Mouse (Mus musculus): Measurements from ENCODE around the gene Pik3r2. TPM values are rescaled to one million over a fixed set of nuclear protein-coding genes. Genes with fewer than 3 reads are reported as not detected.

Gene Pik3r2
- polyA plus RNA-seq, 1 experiment = 56.3 TPM

- no peak for DNase-seq (ENCODE audit: low read depth in 1 of 2, low spot score in 2 of 2)
- H3K4me1 ChIP-seq (ENCODE audit: control insufficient read depth, insufficient read depth, insufficient read length) = peaks cover 40% of the 10 kb centered on the region; the same call in 1 of the 2 replicates
- WGBS = 28% methylated on average over 5 of the region's 5 CpGs
- H3K27me3 ChIP-seq (ENCODE audit: control insufficient read depth, insufficient read depth, low read length) = no peaks in the 10 kb centered on the region
- H3K27ac ChIP-seq (ENCODE audit: insufficient read depth, low read length) = peak within 1 kb of the TSS; percentile 88
- H3K36me3 ChIP-seq (ENCODE audit: control insufficient read depth, insufficient read depth, low read length) = no peaks in the 10 kb centered on the region
- peak within 1 kb of the TSS; percentile 37; the same call in 1 of the 2 replicates for H3K4me3 ChIP-seq (ENCODE audit: extremely low read depth, insufficient read depth, insufficient read length)
- TF ChIP-seq POLR2A (IDR thresholded peaks at IDR 0.05; ENCODE audit: low read depth, low read length) = no peak
- no peak for TF ChIP-seq CTCF (IDR thresholded peaks at IDR 0.05; ENCODE audit: extremely low read depth, insufficient read depth, insufficient read length, insufficient replicate concordance)
Measured at GRCm38 (mm10) chr8:70808239-70808638, 31.7 kb upstream of the Pik3r2 start, which contains the start of gene Il12rb1. Il12rb1 (plus strand) TSS chr8:70808449.

- Histone ChIP-seq H3K27ac (ENCODE audit: insufficient read depth, low read length) (peak overlapping the region; percentile 88; the same call in 1 of the 2 replicates), H3K4me3 (ENCODE audit: extremely low read depth, insufficient read depth, insufficient read length) (no peak overlapping the region), H3K27me3 (ENCODE audit: control insufficient read depth, insufficient read depth, low read length) (no peaks in the 10 kb centered on the region), H3K4me1 (ENCODE audit: control insufficient read depth, insufficient read depth, insufficient read length) (peaks cover 42% of the 10 kb centered on the region; the same call in 1 of the 2 replicates), H3K36me3 (ENCODE audit: control insufficient read depth, insufficient read depth, low read length) (no peaks in the 10 kb centered on the region)
- WGBS = 69% methylated on average over 1 of the region's 1 CpGs
- DNase-seq (ENCODE audit: low read depth in 1 of 2, low spot score in 2 of 2) = no peak
- no peak for TF ChIP-seq CTCF (IDR thresholded peaks at IDR 0.05; ENCODE audit: extremely low read depth, insufficient read depth, insufficient read length, insufficient replicate concordance)
- TF ChIP-seq POLR2A (IDR thresholded peaks at IDR 0.05; ENCODE audit: low read depth, low read length) = no peak
Measured at GRCm38 (mm10) chr8:70807304-70807703, 30.8 kb upstream of the Pik3r2 start.

- H3K27ac ChIP-seq (ENCODE audit: insufficient read depth, low read length) = peak overlapping the region; percentile 88
- 4% methylated on average over 4 of the region's 4 CpGs for WGBS
- H3K36me3 ChIP-seq (ENCODE audit: control insufficient read depth, insufficient read depth, low read length) = no peaks in the 10 kb centered on the region
- TF ChIP-seq POLR2A (IDR thresholded peaks at IDR 0.05; ENCODE audit: low read depth, low read length) = no peak
- no peak for TF ChIP-seq CTCF (IDR thresholded peaks at IDR 0.05; ENCODE audit: extremely low read depth, insufficient read depth, insufficient read length, insufficient replicate concordance)
- DNase-seq (ENCODE audit: low read depth in 1 of 2, low spot score in 2 of 2) = peak; percentile 45 to 83
- H3K27me3 ChIP-seq (ENCODE audit: control insufficient read depth, insufficient read depth, low read length) = no peaks in the 10 kb centered on the region
- H3K4me1 ChIP-seq (ENCODE audit: control insufficient read depth, insufficient read depth, insufficient read length) = peaks cover 46% of the 10 kb centered on the region; the same call in 1 of the 2 replicates
- no peak overlapping the region for H3K4me3 ChIP-seq (ENCODE audit: extremely low read depth, insufficient read depth, insufficient read length)
Measured at GRCm38 (mm10) chr8:70806541-70806940, 30.0 kb upstream of the Pik3r2 start.

- Histone ChIP-seq H3K4me1 (ENCODE audit: control insufficient read depth, insufficient read depth, insufficient read length) (peaks cover 49% of the 10 kb centered on the region; the same call in 1 of the 2 replicates), H3K4me3 (ENCODE audit: extremely low read depth, insufficient read depth, insufficient read length) (peak within 1 kb of the TSS; percentile 63), H3K36me3 (ENCODE audit: control insufficient read depth, insufficient read depth, low read length) (no peaks in the 10 kb centered on the region), H3K27me3 (ENCODE audit: control insufficient read depth, insufficient read depth, low read length) (no peaks in the 10 kb centered on the region), H3K27ac (ENCODE audit: insufficient read depth, low read length) (peak within 1 kb of the TSS; percentile 88)
- TF ChIP-seq POLR2A (IDR thresholded peaks at IDR 0.05; ENCODE audit: low read depth, low read length) = peak; percentile 41
- no peak for TF ChIP-seq CTCF (IDR thresholded peaks at IDR 0.05; ENCODE audit: extremely low read depth, insufficient read depth, insufficient read length, insufficient replicate concordance)
- WGBS = 1% methylated on average over 45 of the region's 45 CpGs
- DNase-seq (ENCODE audit: low read depth in 1 of 2, low spot score in 2 of 2) = peak; percentile 54 to 89
Measured at GRCm38 (mm10) chr8:70804481-70805206, 28.1 kb upstream of the Pik3r2 start, which contains the start of gene Mast3. Mast3 (minus strand) TSS chr8:70805054.

GRCm38 (mm10) chr8:70803761-70804480 lies 27.4 kb upstream of the Pik3r2 start:
- Histone ChIP-seq H3K27ac (ENCODE audit: insufficient read depth, low read length) (peak overlapping the region; percentile 81), H3K27me3 (ENCODE audit: control insufficient read depth, insufficient read depth, low read length) (no peaks in the 10 kb centered on the region), H3K4me3 (ENCODE audit: extremely low read depth, insufficient read depth, insufficient read length) (peak overlapping the region; percentile 63), H3K36me3 (ENCODE audit: control insufficient read depth, insufficient read depth, low read length) (no peaks in the 10 kb centered on the region), H3K4me1 (ENCODE audit: control insufficient read depth, insufficient read depth, insufficient read length) (peaks cover 44% of the 10 kb centered on the region; the same call in 1 of the 2 replicates)
- WGBS = 3% methylated on average over 47 of the region's 47 CpGs
- peak; percentile 18 to 90 for DNase-seq (ENCODE audit: low read depth in 1 of 2, low spot score in 2 of 2)
- TF ChIP-seq POLR2A (IDR thresholded peaks at IDR 0.05; ENCODE audit: low read depth, low read length) (no peak), CTCF (IDR thresholded peaks at IDR 0.05; ENCODE audit: extremely low read depth, insufficient read depth, insufficient read length, insufficient replicate concordance) (no peak)

- H3K4me3 ChIP-seq (ENCODE audit: extremely low read depth, insufficient read depth, insufficient read length) = no peak overlapping the region
- no peaks in the 10 kb centered on the region for H3K27me3 ChIP-seq (ENCODE audit: control insufficient read depth, insufficient read depth, low read length)
- peaks cover 39% of the 10 kb centered on the region; the same call in 1 of the 2 replicates for H3K4me1 ChIP-seq (ENCODE audit: control insufficient read depth, insufficient read depth, insufficient read length)
- H3K27ac ChIP-seq (ENCODE audit: insufficient read depth, low read length) = no peak overlapping the region
- 83% methylated on average over 11 of the region's 11 CpGs for WGBS
- TF ChIP-seq CTCF (IDR thresholded peaks at IDR 0.05; ENCODE audit: extremely low read depth, insufficient read depth, insufficient read length, insufficient replicate concordance) (no peak), POLR2A (IDR thresholded peaks at IDR 0.05; ENCODE audit: low read depth, low read length) (no peak)
- H3K36me3 ChIP-seq (ENCODE audit: control insufficient read depth, insufficient read depth, low read length) = no peaks in the 10 kb centered on the region
- no peak for DNase-seq (ENCODE audit: low read depth in 1 of 2, low spot score in 2 of 2)
Measured at GRCm38 (mm10) chr8:70802786-70803510, 26.4 kb upstream of the Pik3r2 start.

Data from spleen, adult 2 months (tissue).